Mouse (Mus musculus) adrenal gland, postnatal 25 days (tissue): ENCODE data around the gene Cacna1c. TPM values are rescaled to one million over a fixed set of nuclear protein-coding genes. Genes with fewer than 3 reads are reported as not detected.

Experiments
- DNase-seq: peaks from one replicate; pipeline ENCODE4 v3.0.0; 2021; ENCODE audit warnings: mixed read lengths
- total RNA-seq: library from RNA; stranded (reverse); gene quantifications from 2 replicates; pipeline ENCODE4 v1.2.3, GENCODE M21; 2021

Cacna1c gene
- total RNA-seq, 1 experiment from 2014 or later, result 104 TPM

- DNase-seq, result no peak
These were observed 56.7 kb downstream of the Cacna1c start for GRCm38 (mm10) chr6:119139561-119139960.

GRCm38 (mm10) chr6:119137768-119138167, 58.5 kb downstream of the Cacna1c start:
- DNase-seq, result peak; percentile 9

- DNase-seq, result no peak
These were observed 63.4 kb downstream of the Cacna1c start for GRCm38 (mm10) chr6:119132863-119133262.

- no peak for DNase-seq
These were observed 64.0 kb downstream of the Cacna1c start for GRCm38 (mm10) chr6:119132111-119132735.

GRCm38 (mm10) chr6:119129664-119130063, 66.6 kb downstream of the Cacna1c start:
- DNase-seq, result peak; percentile 79

GRCm38 (mm10) chr6:119128521-119128920, 67.7 kb downstream of the Cacna1c start:
- no peak for DNase-seq

- DNase-seq, result no peak
These were observed 68.1 kb downstream of the Cacna1c start for GRCm38 (mm10) chr6:119128076-119128475.

GRCm38 (mm10) chr6:119126991-119127390, 69.2 kb downstream of the Cacna1c start:
- no peak for DNase-seq

- no peak for DNase-seq
These were observed 77.8 kb downstream of the Cacna1c start for GRCm38 (mm10) chr6:119118371-119118770.

GRCm38 (mm10) chr6:119116290-119116689, 79.9 kb downstream of the Cacna1c start:
- no peak for DNase-seq

GRCm38 (mm10) chr6:119113362-119113761, 82.9 kb downstream of the Cacna1c start:
- no peak for DNase-seq

- DNase-seq, result no peak
These were observed 85.8 kb downstream of the Cacna1c start for GRCm38 (mm10) chr6:119110369-119110768.

- DNase-seq, result peak; percentile 78
These were observed 87.5 kb downstream of the Cacna1c start for GRCm38 (mm10) chr6:119108466-119109394.

GRCm38 (mm10) chr6:119107856-119108465, 88.3 kb downstream of the Cacna1c start:
- no peak for DNase-seq

- peak; percentile 73 for DNase-seq
These were observed 88.9 kb downstream of the Cacna1c start for GRCm38 (mm10) chr6:119107140-119107855.

- DNase-seq, result no peak
These were observed 89.5 kb downstream of the Cacna1c start for GRCm38 (mm10) chr6:119106726-119107125.

GRCm38 (mm10) chr6:119105651-119106595, 90.3 kb downstream of the Cacna1c start:
- DNase-seq, result no peak

GRCm38 (mm10) chr6:119104246-119104645, 92.0 kb downstream of the Cacna1c start:
- DNase-seq, result peak; percentile 90

GRCm38 (mm10) chr6:119102936-119103335, 93.3 kb downstream of the Cacna1c start:
- DNase-seq, result no peak

GRCm38 (mm10) chr6:119099333-119099732, 96.9 kb downstream of the Cacna1c start:
- no peak for DNase-seq

GRCm38 (mm10) chr6:119096481-119096880, 99.7 kb downstream of the Cacna1c start:
- DNase-seq, result no peak
